Mouse (Mus musculus): ENCODE data around the gene Tsfm. TPM values are rescaled to one million over a fixed set of nuclear protein-coding genes. Genes with fewer than 3 reads are reported as not detected.

The Tsfm gene
- total RNA-seq, 2 experiments from 2014 or later, result 23.5 to 29.5 TPM

- no peak for DNase-seq
These were observed 43.2 kb downstream of the Tsfm start for GRCm38 (mm10) chr10:126987183-126988118.

- DNase-seq, result peak; percentile 91
These were observed 44.1 kb downstream of the Tsfm start for GRCm38 (mm10) chr10:126986541-126986961.

- DNase-seq, result no peak
These were observed 45.1 kb downstream of the Tsfm start for GRCm38 (mm10) chr10:126985579-126985978.

- no peak for DNase-seq
These were observed 45.5 kb downstream of the Tsfm start for GRCm38 (mm10) chr10:126985127-126985526.

- no peak for DNase-seq
These were observed 46.2 kb downstream of the Tsfm start for GRCm38 (mm10) chr10:126984189-126985004.

- DNase-seq, result no peak
These were observed 47.4 kb downstream of the Tsfm start for GRCm38 (mm10) chr10:126983193-126983725.

- DNase-seq, result no peak
These were observed 48.9 kb downstream of the Tsfm start for GRCm38 (mm10) chr10:126981746-126982145.

- DNase-seq, result no peak
These were observed 49.6 kb downstream of the Tsfm start for GRCm38 (mm10) chr10:126980933-126981530.

- peak; percentile 64 for DNase-seq
These were observed 50.3 kb downstream of the Tsfm start for GRCm38 (mm10) chr10:126980221-126980932.

- peak; percentile 58 for DNase-seq
These were observed 50.9 kb downstream of the Tsfm start for GRCm38 (mm10) chr10:126979636-126980151.

GRCm38 (mm10) chr10:126979121-126979635 lies 51.5 kb downstream of the Tsfm start:
- peak; percentile 85 for DNase-seq

- DNase-seq, result peak; percentile 100
These were observed 52.2 kb downstream of the Tsfm start, which contains the start of gene Ctdsp2 for GRCm38 (mm10) chr10:126978277-126978994. Gene Ctdsp2, plus strand, starts transcription at chr10:126978717.

GRCm38 (mm10) chr10:126977076-126977475 lies 53.6 kb downstream of the Tsfm start:
- no peak for DNase-seq

- DNase-seq, result no peak
These were observed 54.9 kb downstream of the Tsfm start for GRCm38 (mm10) chr10:126975706-126976105.

GRCm38 (mm10) chr10:126972988-126973387 lies 57.7 kb downstream of the Tsfm start:
- DNase-seq, result no peak

- peak; percentile 54 for DNase-seq
These were observed 58.5 kb downstream of the Tsfm start for GRCm38 (mm10) chr10:126972051-126972725.

- DNase-seq, result no peak
These were observed 59.1 kb downstream of the Tsfm start for GRCm38 (mm10) chr10:126971363-126972050.

GRCm38 (mm10) chr10:126963821-126964220 lies 66.8 kb downstream of the Tsfm start:
- DNase-seq, result no peak

GRCm38 (mm10) chr10:126962966-126963330 lies 67.7 kb downstream of the Tsfm start:
- no peak for DNase-seq

Data from gastrocnemius, postnatal 10 days (tissue).